Mouse (Mus musculus) kidney, postnatal 36 days (tissue): ENCODE measurements around the gene Ncr1.
"Not testable (repeated sequence)": the region's sequence is repeated elsewhere in the genome, so short reads cannot be mapped to it uniquely, and the experiment has no call there.

ENCODE experiments used
- DNase-seq, 2 experiments: peaks; one replicate each; pipeline ENCODE4 v3.0.0; 2021 to 2022; ENCODE audit warnings: mixed read lengths in 2 of 2

Ncr1 gene

DNA sequence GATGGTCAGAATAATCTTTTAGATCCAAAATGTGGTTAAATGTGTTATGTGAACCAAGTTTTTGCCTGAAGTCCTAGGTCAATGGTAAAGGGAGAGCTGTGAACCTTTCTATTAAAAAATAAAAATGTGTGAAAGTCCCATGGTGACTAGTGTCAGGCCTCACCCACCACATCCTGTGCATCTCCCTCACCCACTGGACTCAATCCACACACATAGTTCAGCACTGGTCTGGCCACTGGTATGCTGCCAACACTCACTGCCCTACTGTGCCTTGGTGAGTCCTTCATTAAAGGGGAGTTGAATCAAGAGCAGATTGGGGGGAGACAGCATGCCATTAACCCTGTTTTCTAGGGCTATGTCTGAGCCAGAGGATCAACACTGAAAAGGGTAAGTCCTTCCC is at the start of gene Ncr1:
TSS of gene Ncr1 (plus strand) at position 216 of the 400 bp plus-strand sequence.
- DNase-seq: no peak

DNA sequence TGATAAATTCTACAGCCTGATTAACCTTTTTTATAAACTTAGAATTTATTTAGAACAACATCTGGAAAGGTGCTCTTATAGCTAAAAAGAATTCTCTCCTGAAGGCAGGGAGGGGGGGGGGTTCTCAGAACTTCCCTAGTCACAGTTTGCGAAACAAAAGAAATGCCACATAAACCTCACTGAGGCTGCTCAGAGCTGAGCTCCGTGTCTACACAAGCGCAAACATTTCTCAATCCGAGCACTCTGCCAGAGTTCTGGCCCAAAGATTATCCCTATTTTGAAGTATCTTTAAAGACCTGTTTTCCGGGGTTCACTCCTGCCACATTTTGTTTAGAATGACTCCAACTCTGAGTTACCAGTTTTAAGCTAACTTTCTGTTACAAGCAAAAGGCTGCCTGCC is 44.9 kb upstream of the Ncr1 start:
- no peak for DNase-seq

DNA sequence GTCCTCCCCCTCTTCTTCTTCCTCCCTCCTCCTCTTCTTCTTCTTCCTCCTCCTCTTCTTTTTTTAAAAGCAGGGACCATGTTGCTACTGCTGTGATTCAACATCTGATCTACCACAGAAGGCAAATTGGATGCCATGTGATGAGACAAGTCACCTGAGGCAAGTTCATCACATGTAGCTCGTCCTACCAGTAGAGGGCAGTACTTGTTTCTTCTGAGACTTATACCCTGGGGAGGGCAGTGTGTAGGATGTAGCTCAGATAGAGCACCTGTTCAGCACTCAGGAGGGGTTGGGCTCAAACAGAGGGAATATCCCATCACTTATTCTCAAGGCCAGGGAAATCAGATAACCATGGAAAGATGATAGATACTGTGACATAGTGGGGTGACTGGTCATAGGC is 40.3 kb upstream of the Ncr1 start:
- DNase-seq: peak; percentile 20 to 24

DNA sequence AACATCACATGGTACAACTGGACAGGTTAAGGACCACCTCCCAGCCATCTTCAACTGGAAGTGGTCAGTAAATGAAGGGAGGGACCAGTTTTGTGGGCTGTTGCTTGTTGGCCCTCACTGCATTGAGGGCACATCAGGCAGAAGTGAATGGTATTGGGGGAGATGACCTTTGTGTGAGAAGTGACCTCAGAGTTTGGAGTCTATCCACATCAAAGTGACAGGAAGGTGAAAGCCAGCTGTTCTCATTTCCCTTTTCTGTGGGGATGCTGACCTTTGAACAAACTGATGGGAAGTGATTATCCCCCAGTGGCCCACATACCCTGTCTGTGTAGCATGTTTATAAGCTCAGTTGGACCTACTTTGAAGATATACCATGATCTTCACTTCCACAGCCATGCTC is 37.4 kb upstream of the Ncr1 start:
- DNase-seq: no peak

DNA sequence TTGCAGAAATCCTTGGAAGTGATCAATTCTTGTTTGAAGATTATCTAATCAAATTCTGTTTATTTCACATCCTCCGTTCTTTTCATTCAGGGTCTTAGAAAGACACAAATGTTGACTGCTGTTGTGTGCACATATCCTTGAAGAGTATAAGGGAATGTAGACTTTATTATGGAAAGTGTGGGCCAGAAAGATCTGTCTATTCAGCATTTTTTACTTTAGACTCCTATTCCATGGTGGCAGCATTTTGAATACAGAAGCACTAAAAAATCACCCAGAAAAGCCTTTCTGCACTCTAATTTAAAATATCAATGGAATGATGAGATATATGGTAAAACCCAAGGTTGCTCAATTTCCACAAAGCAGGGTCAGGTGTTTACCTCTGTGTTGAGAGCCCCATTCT is 34.1 kb upstream of the Ncr1 start:
- DNase-seq: no peak

DNA sequence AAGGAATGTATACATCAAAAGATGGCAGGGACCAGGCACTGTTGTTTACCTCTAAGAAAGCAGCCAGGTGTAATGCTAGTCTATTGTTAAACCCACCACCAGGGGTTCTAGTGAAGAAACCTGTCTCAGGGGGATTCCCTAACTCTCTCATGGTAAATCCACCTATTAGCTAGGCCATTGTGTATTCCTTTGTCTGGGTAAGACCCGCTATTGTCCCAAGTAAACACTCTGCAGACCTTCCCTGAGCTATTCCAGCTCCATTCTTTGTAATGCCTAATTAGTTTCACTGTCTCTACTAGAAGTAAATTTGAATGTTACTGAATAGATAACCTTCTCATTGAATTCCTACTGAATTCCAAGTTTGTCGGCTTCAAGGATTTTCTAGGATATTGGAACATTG is 24.4 kb upstream of the Ncr1 start:
- not testable (repeated sequence) for DNase-seq

DNA sequence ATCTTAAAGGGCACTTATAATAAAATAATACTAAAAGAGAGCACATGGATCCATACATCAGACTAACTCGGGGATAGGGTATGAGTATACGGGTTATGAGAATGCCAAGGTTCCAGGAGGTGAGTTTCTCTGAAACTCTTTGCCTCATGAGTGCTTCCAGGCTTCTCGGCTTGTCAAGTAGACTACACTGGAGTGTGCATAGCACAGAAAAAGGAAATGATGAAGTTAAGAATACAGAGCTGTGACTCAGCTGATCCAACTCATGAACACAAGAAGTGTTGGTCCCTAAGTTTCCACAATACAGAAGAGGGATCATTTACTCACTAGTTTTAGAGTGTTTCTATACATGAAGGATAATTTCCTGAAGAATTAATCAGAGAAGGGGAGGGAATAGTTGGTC is 24.0 kb upstream of the Ncr1 start:
- DNase-seq: not testable (repeated sequence)

DNA sequence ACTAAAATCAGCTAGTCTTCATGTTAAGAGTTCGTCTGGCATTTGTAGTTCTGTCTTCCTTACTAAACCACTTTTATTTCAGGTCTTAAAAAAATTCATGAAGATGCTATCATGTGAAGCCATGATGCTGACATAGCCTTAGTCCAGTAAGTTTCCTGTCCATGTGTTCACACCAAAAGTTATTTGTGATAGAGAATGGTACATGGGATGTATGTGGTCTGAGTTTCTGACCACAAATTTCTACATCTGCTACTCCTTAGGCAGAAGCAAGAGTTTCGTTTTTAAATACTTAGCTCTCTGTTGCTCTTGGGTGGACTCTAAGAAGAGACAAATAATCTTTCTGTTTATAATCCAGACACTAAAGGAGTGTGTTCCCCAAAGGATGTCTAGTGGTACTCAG is 14.2 kb upstream of the Ncr1 start:
- DNase-seq: no peak

DNA sequence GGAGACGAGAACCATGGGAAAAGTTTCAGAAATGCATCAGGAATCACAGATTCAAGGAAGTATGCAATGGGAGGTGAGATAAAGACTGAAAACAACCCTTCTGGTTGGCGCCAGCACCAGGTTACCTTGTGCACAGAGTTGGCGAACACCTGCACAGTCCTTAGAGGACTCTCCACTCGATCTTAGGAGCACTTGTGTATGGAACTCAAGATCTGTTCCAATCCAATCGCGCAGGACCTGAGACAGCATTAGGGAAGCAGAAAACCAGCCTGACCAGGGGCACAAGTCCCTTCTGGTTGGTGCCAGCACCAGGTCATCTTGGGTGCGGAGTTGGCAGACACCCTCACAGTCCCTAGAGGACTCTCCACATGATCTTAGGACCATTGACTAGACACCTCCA is 36.0 kb downstream of the Ncr1 start:
- no peak for DNase-seq
